Mouse (Mus musculus) right cerebral cortex, postnatal 14 days (tissue): ENCODE data around the gene Camkv.

ENCODE experiments used
- DNase-seq: peaks from one replicate; pipeline ENCODE4 v3.0.0; 2022

The Camkv gene

DNA sequence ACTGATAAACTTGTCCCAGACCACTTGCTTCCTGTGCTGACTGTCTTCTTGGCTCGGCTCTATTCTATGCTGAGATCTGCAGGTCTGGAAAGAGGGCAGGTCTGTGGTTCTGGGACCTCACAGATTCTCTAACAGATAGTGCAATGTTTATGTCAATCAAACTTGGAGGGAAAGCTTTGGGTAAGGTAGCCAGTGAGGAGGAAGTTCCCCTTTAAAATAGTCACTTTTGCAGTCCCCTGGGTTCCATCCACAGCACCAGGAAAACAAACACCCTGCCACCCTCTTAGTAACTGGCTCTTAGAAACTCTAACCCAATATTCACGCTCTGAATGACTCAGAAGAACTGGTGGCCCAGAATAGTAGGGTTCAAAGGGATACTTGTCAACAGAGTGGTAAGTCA, 59.0 kb downstream of the Camkv start:
- DNase-seq: no peak

DNA sequence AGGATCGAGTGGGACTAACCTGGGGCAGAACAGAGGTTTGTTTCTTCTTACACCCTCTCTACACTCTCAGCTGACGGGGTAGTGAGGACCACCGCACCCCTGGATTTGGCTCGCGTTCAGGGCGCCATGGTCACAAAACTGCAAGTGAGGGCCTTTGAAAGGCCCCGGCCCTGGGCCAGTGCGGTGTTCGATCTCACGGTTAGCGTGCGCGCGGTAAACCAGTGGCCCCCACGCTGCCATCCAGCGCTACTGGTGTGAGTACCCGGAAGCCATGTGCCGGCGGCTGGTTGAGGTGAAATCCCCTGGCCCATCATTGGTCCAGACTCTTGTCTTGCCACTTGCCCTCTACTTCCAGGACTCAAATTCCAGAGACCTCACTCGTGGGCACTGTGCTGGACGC, 60.0 kb downstream of the Camkv start:
- DNase-seq: no peak

DNA sequence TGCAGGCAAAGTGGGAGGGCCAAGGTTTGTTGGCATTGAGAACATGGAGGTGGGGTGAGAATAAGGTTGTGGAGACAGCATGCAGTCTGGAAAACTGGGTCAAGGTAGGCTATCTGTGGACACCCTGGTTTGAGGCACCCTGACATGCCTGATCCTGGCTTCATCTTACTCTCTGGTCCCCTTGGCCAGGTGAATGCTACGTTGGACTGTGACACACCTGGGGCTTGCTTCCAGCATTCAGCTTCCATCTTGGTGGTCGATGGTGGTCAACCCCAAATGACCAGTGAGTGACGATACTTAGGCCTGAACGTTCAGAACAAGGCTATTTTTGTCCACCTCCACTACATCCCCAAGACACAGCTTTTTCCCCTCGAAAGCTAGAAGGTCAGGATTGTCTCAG, 60.6 kb downstream of the Camkv start, which contains the start of gene Gm20662:
Gm20662 (plus strand) TSS at position 301 of the 400 bp plus-strand sequence.
- DNase-seq: no peak
